Mouse (Mus musculus) kidney, adult 8-10 months (tissue): ENCODE measurements at regions not wholly inside any gene's neighbourhood (a gene's known extent, or its start where the extent isn't known, plus 50 kb on each side); places are given as distances from the start of the nearest gene placed in this dataset.

Experiments used
- DNase-seq, 2 experiments: peaks; one replicate each; pipeline ENCODE4 v3.0.0; 2022

DNA sequence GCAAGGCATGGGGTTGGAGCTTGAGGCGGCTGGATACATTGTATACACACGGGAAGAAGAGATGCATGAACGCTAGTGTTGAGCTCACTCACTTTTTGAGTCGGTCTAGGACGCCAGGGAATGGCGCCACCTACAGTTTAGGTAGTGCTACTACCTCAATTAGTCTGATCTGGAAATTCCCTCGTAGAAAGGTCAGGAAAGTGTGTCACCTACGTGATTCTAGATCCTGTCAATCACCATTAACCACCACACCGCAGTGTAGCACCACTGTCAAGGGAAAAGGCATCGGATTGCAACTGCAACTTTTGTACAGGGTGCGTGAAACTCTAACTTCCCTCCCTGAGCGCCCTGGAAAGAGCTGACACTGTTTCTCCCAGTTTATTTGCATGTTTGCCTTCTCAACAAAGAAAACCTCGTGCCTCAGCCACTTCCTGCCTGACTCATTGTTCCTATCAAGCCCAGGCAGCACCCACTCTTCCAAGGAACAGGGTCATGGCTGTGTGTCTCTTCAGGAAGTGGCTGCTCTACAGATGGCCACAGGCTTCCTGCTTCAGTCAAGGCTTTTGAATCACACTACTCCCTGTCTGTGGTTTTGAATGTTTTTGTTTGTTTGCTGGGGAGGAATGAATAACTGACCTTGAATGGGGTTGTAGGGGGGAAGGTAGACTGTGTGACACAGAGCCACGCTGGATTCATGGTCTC lies 231.6 kb upstream of the Jmjd1c start:
- DNase-seq = peak; percentile 37 to 43

DNA sequence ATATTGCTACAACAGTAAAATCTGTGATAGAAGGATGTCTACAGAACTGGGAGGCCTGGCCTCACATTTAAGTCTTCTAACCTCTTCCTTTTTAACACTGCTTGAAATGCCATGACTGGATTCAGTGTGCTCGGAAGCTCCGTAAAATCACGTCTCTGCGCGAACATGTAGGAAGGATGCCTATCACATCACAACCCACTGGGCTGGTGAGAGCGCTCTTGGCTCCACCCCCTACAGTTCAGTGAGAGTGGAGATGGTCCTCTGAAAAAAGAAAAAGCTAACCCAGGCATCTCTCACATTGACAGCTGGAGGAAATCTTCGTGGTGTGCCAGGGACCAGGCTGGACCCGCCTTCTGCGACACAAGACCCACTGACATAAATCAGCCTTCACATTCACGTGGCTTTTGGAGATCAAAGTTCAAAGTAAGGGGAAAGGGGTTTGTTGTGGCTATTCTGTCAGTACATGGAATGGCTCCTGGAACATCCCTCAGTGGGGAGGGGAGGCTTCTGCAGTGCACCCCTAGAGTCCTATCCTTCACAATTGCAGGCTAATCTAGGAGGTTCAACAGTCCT lies 230.8 kb upstream of the Jmjd1c start:
- no peak for DNase-seq

DNA sequence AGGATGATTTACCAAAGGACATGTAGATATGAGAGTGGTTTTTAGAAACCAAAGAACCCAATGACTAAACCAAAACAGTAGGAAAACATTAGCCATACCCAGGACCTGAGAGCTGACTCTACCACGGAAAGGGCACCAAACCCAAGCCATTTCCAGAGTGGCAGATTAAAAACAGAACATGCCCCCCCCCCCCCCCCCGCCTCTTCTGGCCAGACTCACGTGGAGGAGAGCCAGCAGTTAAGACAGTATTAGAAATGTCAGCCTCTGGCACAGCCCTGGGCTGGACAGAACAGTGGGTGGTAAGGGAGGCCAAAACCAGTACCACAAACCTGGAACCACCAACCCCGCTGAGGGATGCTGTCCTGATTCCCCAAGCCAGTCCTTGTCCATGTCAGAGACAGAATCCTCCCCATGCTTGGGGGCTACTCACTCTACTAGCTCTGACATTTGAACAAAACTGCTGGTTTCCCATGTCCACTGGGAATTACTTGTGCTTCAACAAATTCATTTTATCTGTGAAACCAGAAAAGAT lies 224.7 kb upstream of the Jmjd1c start:
- no peak for DNase-seq

DNA sequence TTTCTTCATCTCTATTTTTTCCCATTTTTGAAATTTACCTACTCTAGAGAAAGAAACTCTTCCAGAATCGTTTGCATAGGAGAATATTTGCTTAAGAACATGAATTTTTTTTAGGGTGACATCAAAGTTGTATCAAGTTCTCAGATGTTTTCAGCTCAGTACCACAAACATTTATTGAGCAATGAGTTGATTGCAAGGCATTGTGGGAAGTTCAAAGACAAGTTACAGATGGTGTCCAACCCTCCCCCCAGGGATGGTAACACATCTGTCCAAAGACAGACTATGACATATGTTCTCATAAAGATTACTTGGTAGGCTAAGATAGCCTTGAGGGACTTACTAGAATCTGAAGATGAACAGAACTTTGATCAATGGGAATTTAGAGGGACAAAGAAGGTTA lies 224.3 kb upstream of the Jmjd1c start:
- no peak for DNase-seq

DNA sequence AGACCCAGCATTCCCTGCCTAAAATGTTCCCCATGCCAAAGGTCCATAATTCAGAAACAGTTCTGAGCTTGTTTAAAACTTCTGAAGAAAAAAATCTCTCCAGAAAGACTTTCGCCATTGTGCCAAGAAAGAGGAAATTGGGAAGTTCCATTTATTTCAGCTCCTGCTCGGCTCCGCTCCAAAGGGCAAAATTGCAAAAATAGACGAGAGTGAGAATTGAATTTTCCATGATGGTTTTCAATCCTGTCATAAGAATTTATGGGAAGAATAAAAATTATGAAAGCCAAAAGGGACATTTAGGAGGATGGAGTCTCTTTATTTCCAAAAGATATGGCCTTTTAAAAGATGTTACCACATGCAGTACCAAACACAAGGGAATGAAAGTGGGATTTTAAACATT lies 222.5 kb upstream of the Jmjd1c start:
- no peak for DNase-seq

DNA sequence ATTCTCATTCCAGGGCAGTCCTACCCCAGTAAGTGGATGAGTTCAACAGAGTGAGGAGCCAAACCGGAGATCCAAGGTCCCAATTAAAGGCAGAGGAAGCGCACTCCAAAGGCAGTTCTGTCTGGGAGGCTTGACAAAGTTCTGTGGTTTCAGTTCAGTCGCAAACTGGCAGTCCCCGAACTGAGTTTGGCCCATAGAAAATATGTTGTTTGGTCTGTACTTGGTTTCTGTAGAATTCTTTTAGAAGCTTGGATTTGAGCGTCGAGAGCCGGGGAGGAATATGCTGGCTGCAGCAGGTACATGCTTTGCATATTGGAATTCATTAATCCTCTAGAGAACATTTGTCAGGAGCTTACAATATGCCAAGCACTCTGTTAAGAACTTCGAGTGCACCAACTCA lies 216.9 kb upstream of the Jmjd1c start:
- no peak for DNase-seq

DNA sequence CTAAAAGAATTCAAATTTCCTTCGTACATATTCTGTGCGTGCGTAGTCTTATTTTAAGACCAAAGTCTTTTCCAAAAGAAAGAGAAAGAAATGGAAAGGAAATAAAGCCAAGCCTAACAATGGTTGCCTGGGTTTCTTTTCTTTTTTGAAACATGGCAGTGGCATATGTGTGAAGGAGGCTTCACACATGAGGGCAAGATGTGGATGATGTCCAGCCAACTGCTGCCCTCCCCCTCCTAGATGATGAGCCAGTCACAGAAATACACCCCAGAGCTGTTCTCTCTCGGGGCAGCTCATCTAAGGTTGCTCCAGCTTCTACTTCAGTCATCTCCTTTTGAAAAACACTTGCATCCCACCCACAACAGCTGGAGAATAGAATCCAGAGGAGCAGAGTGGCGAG lies 213.1 kb upstream of the Jmjd1c start:
- DNase-seq = no peak

DNA sequence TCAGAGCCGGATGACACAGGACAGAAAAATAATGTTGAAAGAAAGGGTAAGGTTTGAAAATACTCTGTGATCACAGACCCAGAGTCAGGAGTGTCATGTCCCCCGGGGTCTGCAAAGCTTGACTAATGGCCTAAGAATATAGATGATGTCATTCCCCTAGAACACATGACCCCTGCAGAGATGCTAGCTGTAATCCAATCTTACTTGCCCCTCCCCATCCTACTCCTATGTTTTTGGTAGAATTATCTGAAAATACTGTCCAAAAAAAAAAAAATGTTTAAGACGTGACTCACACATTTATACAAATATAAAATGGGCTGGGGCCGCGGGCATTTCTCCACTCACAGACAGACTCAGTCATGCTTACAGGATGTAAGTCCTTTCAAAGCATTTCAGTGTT lies 210.3 kb upstream of the Jmjd1c start:
- no peak for DNase-seq

DNA sequence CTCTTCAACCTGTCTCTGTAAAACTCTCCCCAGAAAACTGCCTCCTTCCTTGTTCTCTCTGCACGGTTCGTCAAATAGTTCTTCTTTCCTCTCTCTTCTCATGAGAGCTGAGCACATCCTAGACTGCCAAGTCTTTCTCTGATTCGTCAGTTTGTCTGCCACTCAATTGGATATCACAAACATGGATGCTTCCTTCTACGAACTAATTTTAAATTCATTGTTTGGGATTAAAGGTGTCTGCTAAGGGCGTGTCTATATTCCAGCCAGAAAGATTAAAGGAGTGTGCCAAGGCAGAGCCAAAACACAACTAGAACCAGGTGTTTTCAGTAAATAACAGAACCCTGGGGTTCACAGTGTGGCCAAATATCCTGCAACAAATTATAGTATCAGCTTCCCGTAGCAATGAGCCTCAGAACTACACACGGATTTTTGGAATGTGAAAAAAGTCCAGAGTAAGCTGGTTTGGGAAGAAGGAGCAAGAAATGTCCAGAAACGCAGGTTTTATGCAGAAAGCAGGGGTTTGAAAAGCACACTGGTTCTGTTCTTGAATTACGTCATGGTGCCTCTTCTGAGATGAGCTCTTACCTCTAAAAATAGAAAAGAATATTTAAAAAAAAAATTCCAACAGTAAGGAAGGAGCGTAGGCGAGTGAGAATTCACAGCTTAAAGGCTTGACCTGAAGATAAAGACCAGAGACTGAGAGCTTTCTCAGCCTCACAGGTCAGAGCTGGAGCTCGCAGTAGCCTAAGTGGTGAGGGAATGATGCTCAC lies 206.0 kb upstream of the Jmjd1c start:
- no peak for DNase-seq

DNA sequence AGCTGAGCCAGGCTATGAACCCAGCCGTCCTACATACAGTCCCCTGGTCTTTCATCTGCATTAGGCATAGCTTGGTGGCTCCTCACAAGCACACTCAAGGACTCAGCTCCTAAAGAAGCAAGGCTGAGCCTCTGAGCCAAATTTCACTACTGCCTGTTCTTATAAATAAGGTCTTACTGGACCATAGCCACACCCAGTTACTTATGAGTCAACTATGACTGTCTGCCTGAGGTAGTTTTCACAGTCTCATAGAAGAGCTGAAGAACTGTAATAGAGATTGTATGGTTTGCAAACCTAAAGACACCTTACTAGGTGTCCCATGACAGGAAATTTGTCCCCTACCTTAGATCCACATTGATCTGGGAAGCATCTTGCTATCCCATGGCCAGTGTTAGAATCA lies 204.1 kb upstream of the Jmjd1c start:
- DNase-seq = no peak

DNA sequence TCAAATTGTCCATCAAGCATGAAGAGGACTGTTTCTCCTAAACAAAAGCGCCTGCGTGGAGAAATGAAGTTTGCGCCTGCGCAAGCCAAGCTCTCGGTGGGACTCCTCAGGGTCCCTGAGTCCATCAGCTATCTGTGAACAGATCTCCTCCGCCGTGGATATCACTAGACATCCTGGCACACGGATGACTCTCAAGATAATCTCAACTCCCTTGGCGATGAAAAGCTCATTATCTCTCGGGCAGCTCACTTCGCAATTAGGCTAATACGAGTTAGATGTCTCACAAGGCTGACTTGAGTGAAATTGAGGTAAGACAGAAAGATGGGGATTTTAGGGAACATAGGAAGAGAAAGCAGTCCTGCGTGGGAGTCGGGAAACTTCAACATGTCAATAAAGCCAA lies 202.1 kb upstream of the Jmjd1c start:
- DNase-seq = no peak

DNA sequence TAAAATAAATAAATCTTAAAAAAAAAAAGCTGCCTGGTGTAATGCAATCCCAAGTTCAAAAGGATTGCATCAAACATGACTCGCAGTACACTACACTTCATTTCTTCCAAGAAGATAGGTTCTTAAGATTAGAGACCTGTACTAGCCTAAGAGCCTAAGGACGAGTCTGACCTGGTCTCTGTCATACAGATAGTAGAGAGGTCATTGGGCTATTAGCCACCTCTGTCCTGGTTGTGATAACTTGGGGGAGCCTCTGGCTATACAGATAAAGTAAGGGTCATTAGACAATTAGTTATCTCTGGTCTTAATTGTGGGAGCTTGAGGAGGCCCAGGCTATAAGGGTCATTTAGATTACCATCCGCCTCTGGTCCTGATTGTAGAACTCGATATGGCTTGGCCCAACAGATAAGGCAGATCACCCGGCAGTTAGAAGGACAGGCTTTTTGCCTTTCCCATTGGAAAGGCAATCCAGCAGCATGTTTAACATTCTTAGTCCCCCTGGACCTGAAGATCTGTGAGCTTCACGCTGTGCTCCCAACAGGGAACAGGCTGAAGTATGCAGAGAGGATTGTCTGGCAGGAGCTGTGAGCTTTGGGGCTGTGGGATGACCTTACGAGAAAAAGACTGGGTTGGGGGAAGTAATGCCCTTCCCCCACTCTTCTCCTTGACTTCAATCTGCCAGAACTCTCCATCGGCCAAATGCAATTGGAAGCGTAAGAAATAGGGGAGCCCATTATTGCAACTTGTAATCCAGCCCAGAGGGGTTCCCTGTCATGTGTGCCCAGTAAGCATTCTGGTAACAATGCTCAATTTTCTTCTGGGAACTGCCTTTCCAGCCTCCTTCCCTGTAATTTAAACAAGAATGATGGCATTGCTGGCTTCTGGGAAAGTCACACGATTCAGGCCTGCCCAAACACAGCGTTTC lies 199.0 kb upstream of the Jmjd1c start:
- DNase-seq = no peak

DNA sequence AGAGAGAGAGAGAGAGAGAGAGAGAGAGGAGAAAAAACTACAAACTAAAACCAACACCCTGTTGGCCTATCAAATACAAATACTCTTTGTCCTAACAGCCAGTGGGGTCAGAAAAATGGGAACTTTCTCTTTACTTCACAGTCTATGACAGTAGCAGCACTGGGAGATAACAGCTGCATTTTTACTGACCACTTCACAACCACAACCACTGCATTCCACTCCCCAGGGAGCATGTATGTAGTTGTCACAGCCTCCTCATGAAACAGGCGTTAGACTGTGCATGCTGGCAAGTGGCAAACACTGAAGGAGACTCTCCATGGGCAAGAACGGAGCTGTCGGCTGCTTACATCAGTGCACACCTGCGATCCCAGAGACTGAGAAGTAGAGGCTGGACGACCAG lies 196.2 kb upstream of the Jmjd1c start:
- no peak for DNase-seq

DNA sequence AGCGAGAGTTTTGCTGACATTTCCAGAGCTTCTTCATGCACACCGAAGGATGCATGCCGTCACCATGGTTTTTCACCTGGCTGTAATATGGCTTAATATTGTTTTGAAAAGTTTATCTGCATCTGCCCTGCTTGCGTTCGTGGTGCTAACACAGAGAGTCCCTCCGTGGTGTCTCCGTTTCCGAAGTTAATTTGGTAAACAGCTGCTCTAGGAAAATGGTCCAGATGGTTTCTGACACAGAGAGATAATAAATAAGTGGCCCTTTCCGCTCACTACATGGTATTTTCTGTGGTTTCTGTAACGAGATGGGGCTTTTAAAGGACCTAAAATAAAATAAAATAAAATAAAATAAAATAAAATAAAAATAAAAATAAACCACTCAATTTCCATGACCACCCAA lies 195.1 kb upstream of the Jmjd1c start:
- no peak for DNase-seq

DNA sequence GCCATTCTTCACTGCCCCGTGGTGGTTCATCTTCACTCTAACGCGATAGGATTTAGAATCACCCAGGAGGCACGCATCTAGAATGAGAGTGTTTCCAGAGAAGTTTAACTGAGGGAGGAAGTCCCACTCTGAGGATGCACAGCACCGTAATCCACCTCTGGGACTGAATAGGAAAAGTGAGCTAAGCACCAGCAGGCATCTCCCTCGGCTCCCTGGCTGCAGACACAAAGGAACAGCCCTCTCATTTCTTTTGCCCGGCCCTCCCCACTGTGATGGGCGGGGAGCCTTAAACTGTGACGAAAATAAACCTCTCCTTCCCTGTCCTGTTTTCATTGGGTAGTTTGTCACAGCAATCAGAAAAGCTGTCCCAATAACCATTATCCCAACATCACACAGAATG lies 194.1 kb upstream of the Jmjd1c start:
- DNase-seq = no peak

DNA sequence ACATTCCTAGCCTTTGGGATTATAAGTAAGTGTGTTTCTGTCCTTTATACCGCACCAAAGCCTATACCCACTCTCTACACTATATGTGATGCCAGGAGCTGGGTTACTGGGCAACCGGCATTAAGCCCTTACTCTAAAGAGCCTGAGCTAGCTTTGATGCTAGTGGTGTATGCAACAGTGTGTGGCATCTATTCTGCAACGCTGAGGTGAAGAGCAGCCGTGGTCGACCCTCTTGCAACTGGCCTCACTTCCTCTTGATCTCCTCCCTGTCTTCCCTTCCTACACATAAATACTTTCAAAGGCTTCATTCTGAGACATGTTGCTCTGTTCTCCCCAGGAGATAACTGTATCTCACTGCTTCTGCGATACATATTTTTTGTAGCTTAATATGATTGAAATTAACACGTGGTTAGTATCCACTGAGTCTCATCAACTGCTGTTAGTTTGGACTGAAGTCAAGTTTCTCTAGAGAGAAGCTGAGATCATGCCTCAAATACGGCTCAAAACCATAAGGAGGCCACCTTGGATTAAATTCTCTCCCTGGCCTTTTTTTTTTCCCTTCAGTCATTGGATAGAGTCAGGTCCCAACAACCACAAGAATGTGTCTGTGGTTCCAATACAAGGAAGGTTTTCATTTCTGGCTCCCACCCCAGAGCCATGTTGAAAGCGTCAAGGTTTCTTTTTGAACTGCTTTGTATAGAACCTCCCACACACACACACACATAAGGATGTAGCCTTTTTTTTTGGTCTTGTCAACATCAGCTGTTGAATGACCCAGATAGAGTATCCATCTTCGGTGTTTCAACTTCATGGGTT lies 191.2 kb upstream of the Jmjd1c start:
- no peak for DNase-seq

DNA sequence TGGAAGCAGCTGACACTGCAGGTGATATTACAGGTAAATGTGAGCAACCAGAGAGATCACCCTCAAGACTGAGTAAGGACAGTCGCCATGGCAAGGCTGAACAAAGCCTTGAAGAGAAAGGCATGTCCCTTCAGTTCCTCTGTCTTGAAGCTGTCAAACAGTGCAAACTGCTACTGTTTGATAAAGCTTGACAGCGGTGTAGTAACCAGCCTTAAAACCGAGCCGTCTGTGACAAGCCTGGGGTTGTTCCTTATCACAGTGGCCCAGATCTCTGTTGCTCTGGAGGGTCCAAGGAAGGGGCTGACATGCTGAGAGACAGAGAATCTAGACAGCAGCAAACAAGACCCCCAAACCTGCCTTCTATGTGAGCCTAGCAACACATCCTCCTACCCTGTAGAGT lies 188.1 kb upstream of the Jmjd1c start:
- no peak for DNase-seq

DNA sequence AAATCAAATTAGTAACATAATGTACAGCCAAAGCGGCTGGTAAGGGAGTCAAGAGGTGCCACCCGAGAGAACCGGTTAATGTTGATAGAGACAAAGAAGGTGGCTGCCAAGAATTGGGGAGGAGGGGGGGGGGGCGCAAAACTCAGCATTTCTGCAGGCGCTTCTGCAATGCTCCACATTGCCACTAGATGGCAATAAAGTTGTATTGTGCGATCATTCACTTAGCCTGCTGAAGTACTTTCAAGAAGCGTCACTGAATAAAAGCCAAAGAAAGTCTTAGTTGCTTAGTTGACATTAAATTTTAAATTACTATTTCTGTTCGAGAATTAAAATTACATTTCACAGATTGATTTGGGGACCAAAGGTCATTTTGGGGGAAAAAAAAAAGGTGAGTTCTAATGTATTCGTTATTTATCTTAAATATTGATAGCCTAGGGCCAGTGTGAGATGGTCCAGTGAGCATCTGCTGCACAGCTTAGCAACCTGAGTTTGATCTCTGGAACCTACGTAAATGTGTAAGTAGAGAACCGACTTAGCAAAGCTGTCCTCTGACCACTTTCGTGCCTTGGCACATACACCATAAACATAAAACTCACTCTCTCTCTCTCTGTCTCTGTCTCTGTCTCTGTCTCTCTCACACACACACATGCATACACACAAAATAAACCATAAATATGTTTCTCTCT lies 186.6 kb upstream of the Jmjd1c start:
- DNase-seq = peak; percentile 51 to 70

DNA sequence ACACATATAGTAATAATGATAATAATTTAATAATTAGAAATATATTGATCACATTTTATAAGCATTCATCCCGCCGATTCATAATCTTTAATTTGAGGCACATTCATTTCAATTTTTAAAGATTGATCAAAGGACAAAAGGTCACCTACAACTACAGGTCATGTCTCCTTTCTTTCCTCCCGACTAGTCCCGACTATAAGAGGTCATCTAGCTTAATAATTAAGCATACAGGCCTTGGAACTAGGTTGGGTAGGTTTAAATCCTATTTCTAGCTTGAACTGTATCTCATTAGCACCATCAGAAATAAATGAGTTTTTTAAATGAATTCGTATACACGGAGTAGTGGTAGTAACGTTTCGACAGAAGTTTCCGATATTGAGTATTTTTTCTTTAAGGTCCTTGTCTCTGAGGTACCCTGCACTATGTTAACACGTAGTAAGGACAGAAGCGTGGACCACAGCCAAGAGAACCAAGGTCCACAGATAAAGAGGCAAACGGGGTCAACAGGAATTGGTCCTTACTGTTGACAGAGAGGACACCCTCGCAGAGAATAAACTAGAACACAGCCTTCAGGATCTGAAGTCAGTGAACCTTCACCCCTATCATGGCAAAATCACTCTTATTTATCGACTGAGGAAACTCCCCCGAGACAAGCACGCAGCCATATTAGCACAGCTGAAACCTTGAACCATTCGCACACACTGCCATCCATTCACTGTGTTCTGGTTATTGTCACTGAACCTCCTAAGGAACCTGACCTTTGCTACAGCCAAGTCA lies 185.8 kb upstream of the Jmjd1c start:
- DNase-seq = peak; percentile 50 to 57

DNA sequence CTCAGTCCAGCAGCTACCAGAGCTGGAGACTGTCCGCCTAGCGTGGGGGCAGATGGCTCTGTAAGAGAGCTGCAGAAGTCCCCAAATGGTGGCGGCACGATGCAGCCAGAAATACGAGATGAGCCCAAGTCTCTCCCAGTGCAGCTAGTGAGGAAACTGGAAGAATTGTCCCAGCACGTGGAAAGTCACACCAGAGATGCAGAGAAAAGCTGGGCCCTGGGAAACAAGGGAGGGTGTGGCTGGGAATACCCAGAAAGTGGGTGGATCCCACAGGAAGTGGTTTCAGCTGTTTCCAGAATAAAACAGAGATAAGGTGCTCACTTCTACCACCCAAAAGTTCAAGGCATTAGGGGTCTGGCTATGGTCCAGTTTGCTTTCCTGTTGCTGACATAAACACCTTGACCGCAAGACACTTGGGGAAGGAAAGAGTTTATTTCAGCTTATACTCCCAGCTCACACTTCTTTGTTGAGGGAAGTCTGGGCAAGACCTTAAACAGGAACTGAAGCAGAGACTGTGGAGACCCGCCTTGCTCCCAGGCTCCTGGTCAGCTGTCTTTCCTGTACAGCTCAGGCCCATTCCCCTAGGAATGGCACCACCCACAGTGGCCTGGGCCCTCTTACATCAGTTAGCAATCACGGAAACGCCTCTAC lies 184.5 kb upstream of the Jmjd1c start:
- DNase-seq = peak; percentile 63 to 79
